Mouse (Mus musculus) brain, embryonic 18.5 days (tissue): ENCODE results near the gene Frmd5.

Experiments
- DNase-seq: peaks from one replicate; pipeline ENCODE4 v3.0.0-alpha.2; 2012; ENCODE audit warnings: low read depth, low spot score

Gene Frmd5

DNA sequence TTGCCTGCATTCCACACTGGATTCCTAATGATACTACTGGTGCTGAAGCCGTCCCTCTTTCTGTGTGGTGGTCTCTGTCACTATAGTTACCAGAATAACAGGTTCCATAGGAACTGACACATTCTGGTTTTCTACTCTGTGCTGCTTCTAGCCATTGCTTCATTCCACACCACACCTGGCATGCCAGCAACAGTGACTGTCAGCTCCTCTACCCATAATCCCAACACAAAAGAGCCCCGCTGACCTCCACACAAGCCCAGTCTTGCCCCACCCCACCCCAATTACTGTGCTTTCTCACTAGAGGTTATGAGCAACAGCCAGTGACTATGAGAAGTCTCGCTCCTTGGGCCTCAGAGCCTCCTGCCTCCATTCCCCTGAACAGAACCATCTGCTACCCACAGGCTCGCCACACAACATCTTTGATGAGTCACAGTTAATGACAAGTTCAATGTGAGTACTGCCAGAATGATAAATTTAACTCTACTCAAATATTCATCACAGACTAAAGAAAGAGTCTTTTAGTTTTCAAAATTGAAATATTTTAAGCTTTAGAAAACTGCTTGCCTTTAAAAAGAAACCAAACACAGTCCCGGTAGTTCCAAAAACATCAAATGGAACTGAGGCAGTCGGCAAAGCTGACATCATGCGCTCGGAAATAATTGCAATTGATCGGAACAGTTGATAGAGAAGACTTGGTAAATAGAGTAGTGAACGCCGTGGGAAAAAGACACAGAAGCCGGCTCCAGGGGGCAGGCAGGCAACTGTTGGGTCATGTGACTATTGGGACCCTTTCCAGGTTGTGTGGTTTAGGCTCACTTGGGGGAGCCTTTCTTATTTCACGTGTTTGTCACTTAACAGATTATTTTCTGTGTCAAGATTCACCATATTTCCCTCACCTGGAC lies 185.4 kb downstream of the Frmd5 start:
- no peak for DNase-seq

DNA sequence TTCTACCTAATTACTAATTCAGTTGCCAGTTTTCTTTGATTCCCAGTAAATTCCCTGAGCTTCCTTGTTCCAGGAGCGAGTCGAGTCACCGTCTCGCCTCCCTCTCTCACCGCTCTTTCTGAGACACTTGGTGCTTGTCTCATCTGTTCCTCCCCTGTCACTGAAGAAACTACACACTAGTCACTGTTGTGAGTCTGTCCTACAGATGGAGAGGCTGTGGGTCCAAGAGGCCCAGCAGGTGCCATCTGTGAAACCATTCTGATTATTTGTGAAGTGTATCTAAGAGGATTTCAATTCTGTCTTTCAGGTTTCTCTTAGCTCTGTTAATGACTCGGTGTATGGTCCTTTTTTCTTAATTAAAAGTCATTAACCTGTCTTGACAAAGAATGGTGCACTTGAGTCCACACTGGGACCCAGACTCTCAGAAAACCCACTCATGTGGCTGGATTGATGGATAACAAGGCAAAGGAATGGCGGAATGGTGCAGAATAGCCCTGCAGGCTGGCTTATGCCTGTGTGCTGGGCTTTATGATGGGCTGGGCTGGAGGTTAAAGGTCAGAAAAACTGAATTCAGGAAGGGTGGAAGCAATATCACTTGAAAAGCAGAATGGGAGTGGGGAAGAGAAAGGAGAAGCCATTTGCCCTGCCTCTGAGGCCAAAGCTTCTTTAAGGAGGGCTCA lies 186.2 kb downstream of the Frmd5 start:
- no peak for DNase-seq

GRCm38 (mm10) chr2:121615199-121615559 lies 191.7 kb downstream of the Frmd5 start:
- no peak for DNase-seq

DNA sequence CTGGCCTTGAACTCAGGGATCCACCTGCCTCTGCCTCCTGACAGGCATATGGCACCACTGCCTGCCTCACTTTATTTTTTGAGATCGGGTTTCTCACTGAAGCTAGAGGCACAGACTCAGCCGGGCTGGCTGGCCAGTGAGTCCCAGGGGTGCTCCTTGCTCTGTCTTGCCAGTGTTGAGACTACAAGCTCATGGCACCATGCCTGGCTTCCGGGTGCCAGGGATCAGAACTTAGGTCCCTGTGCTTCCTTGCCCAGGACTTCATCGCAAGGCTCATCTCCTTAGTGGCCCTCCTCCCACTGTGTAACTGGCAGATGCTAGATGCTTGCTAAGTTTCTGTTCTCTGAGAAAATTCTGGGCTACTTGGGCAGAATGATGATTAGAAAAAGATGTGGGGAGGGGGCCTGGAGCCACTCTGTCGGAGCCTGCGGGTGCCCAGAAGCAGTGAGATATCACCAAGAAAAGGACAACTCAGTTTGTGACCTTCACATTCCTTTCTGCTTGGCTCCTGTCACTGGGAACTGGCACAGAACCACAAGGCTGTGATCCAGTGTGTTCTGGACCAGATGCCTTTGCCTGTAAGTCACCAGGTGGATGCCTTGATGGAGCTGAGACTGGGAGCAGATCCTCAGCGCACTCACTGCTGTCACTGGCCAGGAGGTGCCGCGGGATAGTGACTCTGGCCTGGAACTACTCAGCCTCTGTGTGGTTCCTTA lies 192.2 kb downstream of the Frmd5 start:
- DNase-seq = no peak

GRCm38 (mm10) chr2:121612112-121612511 lies 194.8 kb downstream of the Frmd5 start:
- DNase-seq = no peak

DNA sequence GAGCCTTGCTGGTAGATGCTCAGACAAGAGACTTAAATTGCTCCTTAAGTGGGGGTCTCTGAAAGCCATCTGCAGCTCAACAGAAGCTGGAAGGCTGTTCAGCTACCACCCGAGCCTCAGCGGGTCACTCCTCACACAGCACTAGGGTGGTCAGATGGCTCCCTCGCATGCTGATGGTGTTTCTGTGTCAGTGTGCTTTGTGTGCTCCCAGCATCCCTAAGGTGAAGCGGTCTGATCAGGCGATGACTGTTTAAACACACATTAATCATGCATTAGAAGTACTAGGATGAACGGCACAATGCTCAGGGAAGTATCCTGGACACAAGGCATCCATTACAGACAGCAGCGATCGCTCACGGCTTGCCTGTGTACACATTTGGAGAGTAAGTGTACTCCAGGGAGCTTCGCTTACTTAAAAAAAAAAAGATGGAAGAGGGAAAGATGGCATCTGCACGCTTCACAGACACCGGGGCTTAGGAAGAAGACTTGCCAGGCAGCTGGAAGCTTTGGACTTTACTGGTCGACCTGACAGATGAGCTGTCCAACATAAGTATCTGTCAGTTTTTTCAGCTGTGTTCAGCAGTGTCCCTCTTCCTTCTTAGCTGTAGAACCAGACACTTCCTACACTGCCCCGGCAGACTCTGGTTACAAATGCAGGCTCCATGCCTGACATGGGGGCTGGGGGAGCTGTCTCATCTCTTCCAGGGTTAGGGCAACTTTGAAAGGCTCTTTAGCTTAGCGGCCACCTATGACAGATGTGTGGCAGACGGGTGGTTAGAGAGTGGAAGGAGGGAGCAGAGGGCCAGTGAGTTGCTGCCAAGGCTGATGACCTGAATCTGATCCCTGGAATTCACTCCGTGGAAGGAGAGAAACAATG lies 196.6 kb downstream of the Frmd5 start:
- DNase-seq = no peak

DNA sequence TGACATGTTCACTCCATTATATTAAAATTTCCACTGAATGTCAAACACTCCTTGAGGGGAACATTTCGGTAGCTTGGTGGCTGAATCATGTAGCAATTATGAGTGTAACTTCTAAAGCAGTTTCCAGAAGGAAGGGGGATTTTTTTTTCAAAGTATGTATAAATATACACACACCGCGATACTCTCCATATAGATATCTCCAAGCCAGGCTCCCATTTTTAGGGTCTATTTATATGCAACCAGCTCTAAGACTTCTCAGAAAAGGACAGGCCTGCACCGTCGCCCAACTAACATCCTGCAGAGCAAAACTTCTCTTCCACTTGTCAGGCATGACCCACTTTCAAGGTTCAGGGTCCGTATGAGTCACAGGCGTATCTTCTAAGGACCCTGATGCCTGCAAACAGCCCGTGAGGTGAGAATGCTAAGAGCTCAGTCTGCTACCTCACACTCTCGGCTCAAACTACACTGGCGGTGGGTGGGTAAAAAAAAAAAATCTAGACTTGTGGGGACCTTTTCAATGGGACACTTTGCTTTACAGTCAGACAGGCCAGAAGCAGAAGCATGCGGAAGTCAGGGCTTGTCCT lies 197.7 kb downstream of the Frmd5 start:
- no peak for DNase-seq

DNA sequence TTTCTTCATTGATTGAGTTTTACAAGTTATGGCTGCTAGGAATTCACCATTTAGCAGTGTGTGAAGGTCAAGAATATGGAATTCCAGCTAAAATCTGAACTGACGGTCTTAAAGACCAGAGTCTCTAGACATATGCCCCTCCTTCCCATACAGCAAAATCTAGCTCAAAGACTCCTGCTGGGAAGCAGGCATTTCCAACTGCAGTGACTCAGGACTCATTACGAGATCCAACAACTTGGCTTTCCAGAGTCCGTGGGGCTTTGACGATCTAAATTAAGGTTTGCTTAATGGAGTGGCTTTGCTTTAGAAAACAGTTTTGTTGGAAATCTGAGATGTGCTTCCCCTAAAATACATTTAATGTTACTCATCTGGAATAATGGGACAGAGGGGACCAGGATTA lies 204.5 kb downstream of the Frmd5 start:
- DNase-seq = no peak

GRCm38 (mm10) chr2:121601543-121601942 lies 205.3 kb downstream of the Frmd5 start:
- DNase-seq = no peak

- no peak for DNase-seq
Observed at GRCm38 (mm10) chr2:121600736-121601135, 206.2 kb downstream of the Frmd5 start.

GRCm38 (mm10) chr2:121598249-121598648 lies 208.6 kb downstream of the Frmd5 start:
- DNase-seq = no peak

GRCm38 (mm10) chr2:121596621-121597020 lies 210.3 kb downstream of the Frmd5 start:
- no peak for DNase-seq

GRCm38 (mm10) chr2:121594660-121595291 lies 212.1 kb downstream of the Frmd5 start:
- DNase-seq = no peak

DNA sequence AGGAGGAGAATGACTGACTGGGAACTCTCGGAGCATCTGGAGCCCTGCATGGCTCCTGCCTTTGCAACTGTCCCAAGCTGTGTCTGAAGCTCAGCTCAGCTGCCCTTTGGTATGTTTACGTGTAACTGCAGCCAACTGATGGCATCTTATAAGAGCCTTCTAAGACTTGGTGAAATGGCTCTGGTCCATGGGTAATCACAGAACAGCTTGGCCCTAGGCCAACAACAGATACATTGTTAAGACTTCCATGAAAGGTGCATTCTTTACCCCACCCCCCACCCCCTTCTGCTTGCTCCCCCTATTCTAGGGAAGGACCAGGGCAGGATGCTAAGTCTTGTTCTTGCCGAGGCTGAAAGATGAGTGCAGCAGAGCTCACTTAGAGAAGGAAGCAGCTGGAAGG lies 212.8 kb downstream of the Frmd5 start:
- no peak for DNase-seq

DNA sequence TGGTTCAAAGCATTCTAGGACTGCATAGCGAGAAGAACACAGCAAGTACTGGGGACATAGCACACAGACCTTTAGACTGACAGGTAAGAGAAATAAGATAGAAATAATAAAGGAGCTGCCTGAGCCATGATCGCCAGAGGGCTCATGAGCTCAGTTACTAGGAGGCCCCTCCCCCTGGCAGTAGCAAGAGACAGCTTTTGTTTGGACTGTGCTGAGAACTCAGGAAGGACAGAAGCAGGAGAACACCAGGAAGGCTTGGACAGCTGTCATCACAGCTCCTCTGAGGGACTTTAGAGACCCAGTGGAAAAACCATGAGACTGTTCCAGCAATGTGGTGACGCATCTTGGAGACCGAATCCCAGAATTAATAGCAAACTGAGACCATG lies 218.6 kb downstream of the Frmd5 start:
- DNase-seq = no peak

DNA sequence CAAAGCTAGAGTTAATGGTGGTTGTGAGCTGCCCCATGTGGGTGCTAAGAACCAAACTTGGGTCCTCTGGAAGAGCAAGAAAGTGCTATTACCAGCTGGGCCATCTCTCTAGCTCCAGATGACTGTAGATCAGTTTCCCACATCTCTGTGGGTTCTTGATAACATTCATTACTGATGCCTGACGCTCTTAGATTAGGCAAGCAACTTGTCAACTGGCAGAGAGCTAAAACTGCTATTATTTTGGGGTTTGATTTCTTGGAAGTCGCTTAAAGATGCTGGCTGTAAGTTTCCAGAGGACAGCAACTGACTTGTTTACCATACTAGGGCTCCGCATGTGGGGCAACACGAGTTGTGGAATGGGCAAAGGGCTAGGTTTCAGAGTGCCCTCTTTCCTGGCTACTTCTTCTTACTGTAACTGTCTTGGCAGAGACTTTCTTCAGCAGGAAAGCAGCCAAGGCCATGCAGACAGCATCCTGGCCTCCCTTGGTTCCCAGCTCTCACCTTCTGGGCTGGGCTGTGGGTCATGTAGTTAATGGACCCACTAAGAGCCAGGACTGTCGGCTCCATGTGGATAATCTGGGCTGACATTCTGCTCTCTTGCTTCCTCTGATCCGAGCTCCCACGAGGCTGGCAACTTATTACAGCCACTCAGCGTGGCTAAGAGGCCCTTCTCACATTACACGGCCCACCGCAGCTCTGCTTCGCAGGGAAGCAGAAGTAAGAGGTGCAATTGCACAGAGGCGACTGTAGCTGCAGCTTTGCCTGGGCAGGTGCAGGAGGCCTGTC lies 219.2 kb downstream of the Frmd5 start:
- DNase-seq = no peak

GRCm38 (mm10) chr2:121584705-121585104 lies 222.2 kb downstream of the Frmd5 start:
- DNase-seq = no peak

- no peak for DNase-seq
Observed at GRCm38 (mm10) chr2:121583468-121584116, 223.3 kb downstream of the Frmd5 start.

GRCm38 (mm10) chr2:121582809-121583376 lies 224.0 kb downstream of the Frmd5 start:
- no peak for DNase-seq
